Mouse (Mus musculus) lung, embryonic 14.5 days (tissue): ENCODE results near the gene Sytl2. TPM values are rescaled to one million over a fixed set of nuclear protein-coding genes. Genes with fewer than 3 reads are reported as not detected.
A peak's percentile ranks its signal among the peaks of the same experiment; 100 is the strongest.

ENCODE experiments used
- ATAC-seq: fragments of 200-750 bp; cut with Nextera tagmentation; 2 replicates; pipeline ENCODE4 v1.8.0; 2017; ENCODE audit warnings: mild to moderate bottlenecking, moderate TSS enrichment, moderate library complexity; ENCODE audit not compliant: insufficient read depth
- DNase-seq: peaks from one replicate; pipeline ENCODE4 v3.0.0-alpha.2; 2015
- H3K27ac ChIP-seq: fragments of 300-500 bp; sonication (generic); 2 replicates; pipeline ENCODE4 v1.5.1; 2014; ENCODE audit warnings: low read depth, mild to moderate bottlenecking, moderate library complexity
- H3K27me3 ChIP-seq: fragments of 300-500 bp; sonication (generic); 2 replicates; pipeline ENCODE4 v1.6.1; 2014; ENCODE audit warnings: low read length, control low read depth; ENCODE audit not compliant: insufficient read depth
- H3K36me3 ChIP-seq: fragments of 300-500 bp; sonication (generic); 2 replicates; pipeline ENCODE4 v1.6.1; 2014; ENCODE audit warnings: control low read depth; ENCODE audit not compliant: insufficient read depth
- H3K4me1 ChIP-seq: fragments of 300-500 bp; sonication (generic); 2 replicates; pipeline ENCODE4 v1.6.1; 2014; ENCODE audit warnings: antibody characterized with exemption, control low read depth; ENCODE audit not compliant: insufficient read depth
- H3K4me2 ChIP-seq: fragments of 300-500 bp; sonication (generic); 2 replicates; pipeline ENCODE4 v1.6.1; 2014; ENCODE audit warnings: mild to moderate bottlenecking
- H3K4me3 ChIP-seq: fragments of 300-500 bp; sonication (generic); 2 replicates; pipeline ENCODE4 v1.5.1; 2014; ENCODE audit warnings: low read depth, low read length
- H3K9ac ChIP-seq: fragments of 300-500 bp; sonication (generic); 2 replicates; pipeline ENCODE4 v1.6.1; 2014
- H3K9me3 ChIP-seq: fragments of 300-500 bp; sonication (generic); 2 replicates; pipeline ENCODE4 v1.6.1; 2016; ENCODE audit warnings: low read depth, low read length, control low read depth
- CTCF ChIP-seq: IDR thresholded peaks from 2 replicates; pipeline ENCODE4 v1.5.1; 2016; ENCODE audit warnings: antibody characterized with exemption, low read depth
- WGBS: fragments of 180-500 bp; shearing (Covaris S2); extraction: QIAGEN DNeasy Blood & Tissue Kit; methylation state at CpG from one replicate; pipeline ENCODE4 v1.1.7; 2014; 5-methylcytosine and 5-hydroxymethylcytosine counted together
- polyA plus RNA-seq: library from polyadenylated mRNA; unstranded; fragments of >200 nt; fragmentation: Nextera tagmentation; extraction: Ambion mirVana; gene quantifications from 2 replicates; pipeline ENCODE4 v1.2.1, GENCODE M21; 2014

Sytl2 gene
- polyA plus RNA-seq, 1 experiment from 2014 or later: 4.0 TPM

- Histone ChIP-seq H3K9ac (no peak overlapping the region), H3K27me3 (no peaks in the 10 kb centered on the region), H3K4me1 (no peaks in the 10 kb centered on the region), H3K4me3 (no peak overlapping the region), H3K4me2 (no peak overlapping the region), H3K36me3 (no peaks in the 10 kb centered on the region), H3K27ac (no peak overlapping the region), H3K9me3 (no peaks in the 10 kb centered on the region)
- TF ChIP-seq CTCF: no peak
- WGBS: 83% methylated on average over 3 of the region's 3 CpGs
- no peak for DNase-seq
- no peak for ATAC-seq
These were observed 30.5 kb downstream of the Sytl2 start for GRCm38 (mm10) chr7:90332483-90333065.

GRCm38 (mm10) chr7:90334362-90334761, 32.3 kb downstream of the Sytl2 start:
- H3K4me1 ChIP-seq: no peaks in the 10 kb centered on the region
- no peak overlapping the region for H3K9ac ChIP-seq
- TF ChIP-seq CTCF: no peak
- H3K27ac ChIP-seq: no peak overlapping the region
- no peak overlapping the region for H3K4me2 ChIP-seq
- WGBS: 74% methylated on average over 6 of the region's 6 CpGs
- no peaks in the 10 kb centered on the region for H3K27me3 ChIP-seq
- DNase-seq (no peak), ATAC-seq (no peak)
- no peaks in the 10 kb centered on the region for H3K36me3 ChIP-seq
- H3K9me3 ChIP-seq: no peaks in the 10 kb centered on the region
- no peak overlapping the region for H3K4me3 ChIP-seq

GRCm38 (mm10) chr7:90334831-90335230, 32.8 kb downstream of the Sytl2 start:
- DNase-seq (no peak), ATAC-seq (no peak)
- no peak overlapping the region for H3K4me3 ChIP-seq
- TF ChIP-seq CTCF: no peak
- H3K27me3 ChIP-seq: no peaks in the 10 kb centered on the region
- no peaks in the 10 kb centered on the region for H3K4me1 ChIP-seq
- no peak overlapping the region for H3K27ac ChIP-seq
- H3K9ac ChIP-seq: no peak overlapping the region
- H3K9me3 ChIP-seq: no peaks in the 10 kb centered on the region
- H3K36me3 ChIP-seq: no peaks in the 10 kb centered on the region
- no peak overlapping the region for H3K4me2 ChIP-seq
- 86% methylated on average over 3 of the region's 3 CpGs for WGBS

GRCm38 (mm10) chr7:90335755-90336194, 33.7 kb downstream of the Sytl2 start:
- Histone ChIP-seq H3K9ac (no peak overlapping the region), H3K4me1 (no peaks in the 10 kb centered on the region), H3K4me2 (no peak overlapping the region), H3K27ac (no peak overlapping the region), H3K9me3 (no peaks in the 10 kb centered on the region), H3K36me3 (no peaks in the 10 kb centered on the region), H3K27me3 (no peaks in the 10 kb centered on the region), H3K4me3 (no peak overlapping the region)
- ATAC-seq: 0 out of 2 replicates have a peak, but pooled peaks have one; percentile 31
- TF ChIP-seq CTCF: no peak
- WGBS: 44% methylated on average over 3 of the region's 3 CpGs
- DNase-seq: no peak

- WGBS: 55% methylated on average over 12 of the region's 12 CpGs
- Histone ChIP-seq H3K27me3 (no peaks in the 10 kb centered on the region), H3K27ac (no peak overlapping the region), H3K4me3 (no peak overlapping the region), H3K36me3 (no peaks in the 10 kb centered on the region), H3K9me3 (no peaks in the 10 kb centered on the region), H3K4me1 (no peaks in the 10 kb centered on the region), H3K4me2 (no peak overlapping the region), H3K9ac (no peak overlapping the region)
- no peak for TF ChIP-seq CTCF
- ATAC-seq (no peak), DNase-seq (no peak)
These were observed 39.3 kb downstream of the Sytl2 start for GRCm38 (mm10) chr7:90341212-90341957.

GRCm38 (mm10) chr7:90344903-90345302, 42.9 kb downstream of the Sytl2 start:
- DNase-seq (no peak), ATAC-seq (no peak)
- Histone ChIP-seq H3K27ac (no peak overlapping the region), H3K4me3 (no peak overlapping the region), H3K9ac (no peak overlapping the region), H3K27me3 (no peaks in the 10 kb centered on the region), H3K9me3 (no peaks in the 10 kb centered on the region), H3K4me1 (0 out of 2 replicates have a peak, but pooled peaks cover 4% of the 10 kb centered on the region), H3K36me3 (no peaks in the 10 kb centered on the region), H3K4me2 (no peak overlapping the region)
- no peak for TF ChIP-seq CTCF
- 68% methylated on average over 3 of the region's 3 CpGs for WGBS

GRCm38 (mm10) chr7:90347779-90348437, 45.9 kb downstream of the Sytl2 start:
- DNase-seq: peak; percentile 15
- Histone ChIP-seq H3K4me2 (no peak overlapping the region), H3K4me1 (0 out of 2 replicates have a peak, but pooled peaks cover 4% of the 10 kb centered on the region), H3K27me3 (no peaks in the 10 kb centered on the region), H3K36me3 (no peaks in the 10 kb centered on the region), H3K9ac (no peak overlapping the region), H3K4me3 (no peak overlapping the region), H3K27ac (no peak overlapping the region), H3K9me3 (no peaks in the 10 kb centered on the region)
- no peak for TF ChIP-seq CTCF
- 60% methylated on average over 5 of the region's 5 CpGs for WGBS
- ATAC-seq: no peak
